Mouse (Mus musculus) neural tube, embryonic 10.5 days (tissue): ENCODE measurements at regions not wholly inside any gene's neighbourhood (a gene's known extent, or its start where the extent isn't known, plus 50 kb on each side); places are given as distances from the start of the nearest gene placed in this dataset.
"Not testable (repeated sequence)": the region's sequence is repeated elsewhere in the genome, so short reads cannot be mapped to it uniquely, and the experiment has no call there.

Source experiments
- DNase-seq: peaks from one replicate; pipeline ENCODE4 v3.0.0-alpha.2; 2017; ENCODE audit warnings: low spot score; ENCODE audit errors: extremely low spot score

DNA sequence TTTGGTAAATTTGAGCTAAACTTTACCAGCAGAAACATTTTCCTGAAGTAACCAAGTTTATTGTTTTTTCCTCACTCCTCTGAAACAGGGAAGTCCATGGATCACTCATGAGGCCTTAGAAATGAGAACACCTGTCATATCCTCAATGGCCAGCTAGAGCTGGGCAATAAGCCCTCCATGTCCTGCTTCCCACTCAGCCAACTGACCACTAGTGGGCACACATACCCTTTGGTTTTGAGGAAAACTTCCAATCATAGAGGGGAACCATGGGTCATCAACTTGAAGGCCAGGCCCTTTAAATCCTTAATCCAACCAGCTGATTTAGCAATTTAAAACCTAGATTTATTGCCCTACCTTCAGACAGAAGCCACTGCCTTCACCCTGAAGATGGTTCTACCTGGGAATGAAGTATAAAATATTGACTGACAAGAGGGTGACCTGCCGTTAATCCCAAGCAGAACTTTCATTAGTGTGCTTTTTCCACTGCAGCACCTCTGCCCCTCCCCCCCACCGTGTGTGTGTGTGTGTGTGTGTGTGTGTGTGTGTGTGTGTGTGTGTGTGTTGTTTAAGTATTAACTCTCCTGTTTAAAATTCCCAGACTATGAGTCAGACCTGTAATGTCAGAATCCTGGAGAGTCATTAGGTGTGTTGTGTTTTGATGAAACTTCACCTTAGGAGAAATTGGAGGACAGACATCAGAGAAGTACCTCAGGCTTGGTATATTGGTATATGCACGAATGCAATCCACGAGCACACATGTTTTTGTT is 312.3 kb downstream of the Hdgfl1 start:
- DNase-seq, result no peak

DNA sequence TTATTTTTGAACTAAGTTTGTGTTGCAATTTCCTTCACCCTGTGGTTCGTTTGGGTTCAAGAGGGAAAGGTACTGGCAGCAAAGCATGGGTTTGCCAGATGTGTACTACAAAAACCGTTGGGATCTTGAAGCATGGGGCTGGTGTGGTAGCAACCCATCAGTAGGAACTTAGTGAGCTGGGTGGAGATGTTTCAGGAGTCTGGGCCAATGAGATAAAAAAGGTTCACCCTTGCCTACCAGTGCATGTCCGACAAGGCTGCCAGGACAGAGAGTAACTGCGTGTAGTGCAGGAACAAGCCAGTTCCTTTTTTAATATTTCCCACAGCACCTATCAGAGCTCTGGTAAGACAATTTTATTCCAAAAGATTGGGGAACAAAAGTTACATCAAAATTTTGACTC is 343.3 kb downstream of the Hdgfl1 start:
- DNase-seq, result no peak

GRCm38 (mm10) chr13:26424513-26424912 is 345.5 kb downstream of the Hdgfl1 start:
- DNase-seq, result no peak

DNA sequence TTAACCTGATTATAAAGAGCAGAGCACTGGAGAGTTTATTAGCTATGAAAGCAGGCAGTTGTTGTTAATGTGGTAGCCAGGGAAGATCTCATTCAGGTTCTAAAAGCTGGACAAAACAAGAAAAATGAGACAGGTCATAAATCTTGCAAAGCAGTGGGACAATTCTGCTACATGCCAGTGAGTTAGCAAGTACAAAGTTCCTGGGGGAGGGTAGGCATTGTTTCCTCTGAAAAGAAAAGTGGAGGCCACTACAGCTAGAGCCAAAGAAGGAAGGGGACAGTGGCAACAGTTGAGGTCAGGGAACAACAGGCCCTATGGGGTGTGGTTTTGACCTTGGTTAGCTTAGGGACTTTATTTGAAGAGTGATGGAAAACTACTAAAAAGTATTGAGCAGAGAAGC is 364.2 kb downstream of the Hdgfl1 start:
- no peak for DNase-seq

DNA sequence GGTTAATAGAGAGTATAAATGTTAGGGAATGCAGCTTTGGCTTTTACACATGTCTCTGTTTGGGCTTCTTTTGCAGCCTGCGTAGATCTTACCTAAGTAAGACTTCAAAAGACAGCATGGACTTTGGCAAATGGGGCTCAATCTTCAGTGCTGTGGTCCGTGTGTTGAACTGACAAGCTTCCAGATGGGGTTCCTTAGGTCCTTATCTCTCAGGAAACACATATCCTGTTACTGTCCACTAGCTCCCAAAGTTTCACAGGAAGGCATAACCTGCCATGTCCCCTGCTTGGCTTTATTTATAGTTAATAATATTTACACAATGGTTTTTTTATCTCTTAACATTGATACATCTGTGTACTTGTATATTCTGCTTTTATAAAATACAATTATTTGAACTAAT is 365.3 kb downstream of the Hdgfl1 start:
- DNase-seq, result no peak

GRCm38 (mm10) chr13:26387861-26388621 is 381.9 kb downstream of the Hdgfl1 start:
- DNase-seq, result no peak

DNA sequence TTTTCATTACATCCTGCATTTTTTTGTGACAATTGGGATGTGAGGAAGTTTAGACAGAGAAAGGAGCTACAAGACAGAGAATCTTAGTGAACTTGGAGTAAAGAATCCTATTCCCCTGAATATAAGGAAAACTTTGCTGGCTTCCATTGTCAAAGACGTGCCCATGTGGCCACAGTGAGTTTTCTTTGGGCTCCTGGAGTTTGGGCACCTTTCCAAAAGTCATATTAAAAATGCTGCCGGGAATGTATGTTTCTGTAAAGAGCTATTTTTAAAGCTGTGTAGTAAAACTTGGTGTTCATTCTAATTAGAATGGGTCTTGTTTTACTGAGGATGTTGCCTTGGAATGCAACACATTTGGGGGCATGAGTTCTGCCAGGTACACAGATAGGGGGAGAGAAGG is 387.3 kb downstream of the Hdgfl1 start:
- no peak for DNase-seq

GRCm38 (mm10) chr13:26382154-26382553 is 387.8 kb downstream of the Hdgfl1 start:
- no peak for DNase-seq

DNA sequence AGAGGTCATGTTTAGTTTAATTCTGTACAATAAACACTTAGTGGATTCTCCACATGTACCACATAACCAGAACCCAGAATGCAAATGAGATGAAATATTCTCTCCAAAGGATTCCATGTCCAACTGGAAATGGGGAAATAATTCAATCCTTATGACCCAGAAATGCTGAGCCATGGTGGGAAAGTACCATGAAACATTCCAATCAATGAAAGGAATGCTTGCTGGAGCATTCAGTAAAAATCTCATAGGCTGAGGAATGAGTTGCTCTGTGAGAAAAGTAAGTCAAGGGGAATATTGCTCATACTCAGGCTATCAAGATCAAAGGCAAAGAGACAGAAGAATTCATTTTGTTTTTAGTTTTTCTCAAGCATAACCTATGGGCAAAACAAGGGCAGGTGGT is 394.4 kb downstream of the Hdgfl1 start:
- no peak for DNase-seq

DNA sequence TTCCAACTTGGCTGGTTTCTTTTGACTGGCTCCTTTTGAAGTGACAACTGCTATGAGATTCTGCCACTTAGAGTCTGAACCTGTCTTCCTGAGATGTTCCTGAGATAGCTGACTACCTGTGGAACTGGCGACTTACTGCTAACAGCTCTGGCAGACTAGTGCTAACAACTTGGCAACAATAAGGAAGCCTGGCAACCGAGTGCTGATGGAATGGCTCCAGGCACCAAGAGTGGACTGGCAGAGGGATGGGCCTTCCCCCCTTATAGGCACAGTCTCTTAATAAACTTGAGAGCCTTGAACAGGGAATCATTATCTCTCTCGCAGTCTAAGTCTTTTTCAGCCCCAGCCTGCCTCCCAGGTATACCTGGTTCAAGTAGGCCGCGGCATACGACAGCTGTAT is 404.1 kb downstream of the Hdgfl1 start:
- not testable (repeated sequence) for DNase-seq

DNA sequence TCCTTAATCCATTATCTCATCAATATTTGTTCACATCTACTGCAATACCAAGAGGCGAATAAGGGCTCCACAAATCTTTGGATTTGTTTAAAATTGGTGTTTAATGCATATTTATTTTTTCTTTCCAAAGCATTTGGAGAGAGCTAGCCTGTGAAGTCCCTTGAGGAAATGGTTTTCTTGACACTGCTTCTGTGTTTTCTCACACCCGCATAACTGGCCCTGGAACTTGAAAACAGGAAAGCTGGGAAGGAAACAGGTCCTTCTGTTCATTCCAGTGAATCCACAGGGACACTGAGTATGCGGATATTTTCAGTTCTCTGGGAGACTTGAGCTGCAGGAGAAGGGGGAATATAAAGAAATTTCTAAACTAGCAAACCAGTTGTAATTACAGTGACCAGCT is 413.6 kb downstream of the Hdgfl1 start:
- no peak for DNase-seq

DNA sequence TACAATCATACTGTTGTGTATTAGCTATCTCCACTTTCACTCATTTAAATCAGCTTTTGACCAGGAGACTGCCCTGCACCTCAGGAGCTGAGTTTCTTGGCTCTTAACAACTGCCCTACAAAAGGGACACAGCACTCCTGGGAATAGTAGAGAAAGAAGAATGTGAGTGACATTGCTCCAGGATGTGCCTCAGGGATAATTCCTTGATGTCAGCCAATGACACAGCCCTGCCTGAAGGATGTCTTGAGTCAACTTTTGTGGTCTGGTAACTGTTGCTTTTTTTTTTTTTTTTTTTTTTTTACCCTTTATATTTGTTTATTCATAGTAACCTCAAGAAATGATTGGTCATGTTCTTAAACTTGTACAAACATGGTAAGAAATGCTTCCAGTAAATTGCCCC is 415.5 kb downstream of the Hdgfl1 start:
- DNase-seq, result no peak

GRCm38 (mm10) chr13:26350510-26350909 is 419.5 kb downstream of the Hdgfl1 start:
- no peak for DNase-seq

DNA sequence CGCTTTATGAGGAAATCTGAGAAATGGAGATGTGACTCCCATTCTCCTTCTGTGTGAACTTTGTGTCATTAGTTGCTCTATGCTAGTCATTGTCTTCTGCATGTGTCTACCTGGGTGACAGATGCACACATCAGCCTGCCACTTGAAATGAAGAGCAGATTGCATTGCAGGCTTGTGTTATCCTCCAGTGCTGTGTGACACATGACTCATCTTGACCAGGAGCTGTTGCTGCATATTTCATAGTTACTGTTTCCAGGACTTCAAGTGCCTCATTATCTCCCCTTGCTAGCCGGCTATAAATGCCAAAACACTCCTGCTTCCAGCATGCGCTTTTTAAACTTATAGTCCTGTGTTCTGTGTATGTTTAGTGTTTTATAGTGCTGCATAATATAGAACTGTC is 431.2 kb downstream of the Hdgfl1 start:
- DNase-seq, result no peak

- DNase-seq, result no peak
Observed at GRCm38 (mm10) chr13:26325066-26325465, 444.9 kb downstream of the Hdgfl1 start.

- no peak for DNase-seq
Observed at GRCm38 (mm10) chr13:26324633-26325032, 445.3 kb downstream of the Hdgfl1 start.

DNA sequence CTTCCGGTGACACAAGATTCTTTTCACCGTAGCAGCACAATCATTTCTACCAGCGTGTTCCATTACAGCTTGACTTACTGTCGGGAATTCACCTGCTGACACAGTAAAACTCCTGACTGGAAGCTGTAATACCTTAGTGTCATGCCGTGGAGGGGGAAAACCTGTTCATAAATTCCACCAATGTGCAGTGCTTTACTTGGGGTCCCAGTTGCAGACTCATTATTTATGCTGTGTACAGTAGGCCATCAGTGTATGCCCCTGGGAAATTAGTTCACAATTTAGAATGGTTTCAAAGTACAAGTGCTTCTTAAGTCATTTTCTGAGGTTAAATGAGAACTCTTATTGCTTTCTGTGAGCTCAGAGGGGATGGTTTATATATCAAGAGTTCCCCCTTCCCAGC is 451.4 kb downstream of the Hdgfl1 start:
- DNase-seq, result no peak

- DNase-seq, result no peak
Observed at GRCm38 (mm10) chr13:26312246-26313010, 457.5 kb downstream of the Hdgfl1 start.

DNA sequence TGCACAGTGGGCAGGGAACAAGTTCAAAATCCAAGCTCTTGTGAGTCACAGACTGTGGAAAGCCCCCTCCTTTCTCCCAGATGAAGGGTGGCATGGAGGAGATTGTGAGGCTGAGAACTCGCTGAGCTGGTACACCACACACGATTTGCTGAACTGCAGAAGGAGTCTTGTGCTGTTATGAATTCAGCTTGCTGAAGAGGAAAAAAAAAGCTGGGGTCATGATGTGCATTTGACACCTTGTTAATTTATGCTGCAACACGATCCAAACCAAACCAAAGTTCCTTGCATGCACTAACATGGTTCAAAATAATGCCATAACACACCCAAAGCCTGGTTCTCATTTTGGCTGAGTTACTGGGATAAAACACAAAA is 485.9 kb downstream of the Hdgfl1 start:
- DNase-seq, result peak; percentile 13

DNA sequence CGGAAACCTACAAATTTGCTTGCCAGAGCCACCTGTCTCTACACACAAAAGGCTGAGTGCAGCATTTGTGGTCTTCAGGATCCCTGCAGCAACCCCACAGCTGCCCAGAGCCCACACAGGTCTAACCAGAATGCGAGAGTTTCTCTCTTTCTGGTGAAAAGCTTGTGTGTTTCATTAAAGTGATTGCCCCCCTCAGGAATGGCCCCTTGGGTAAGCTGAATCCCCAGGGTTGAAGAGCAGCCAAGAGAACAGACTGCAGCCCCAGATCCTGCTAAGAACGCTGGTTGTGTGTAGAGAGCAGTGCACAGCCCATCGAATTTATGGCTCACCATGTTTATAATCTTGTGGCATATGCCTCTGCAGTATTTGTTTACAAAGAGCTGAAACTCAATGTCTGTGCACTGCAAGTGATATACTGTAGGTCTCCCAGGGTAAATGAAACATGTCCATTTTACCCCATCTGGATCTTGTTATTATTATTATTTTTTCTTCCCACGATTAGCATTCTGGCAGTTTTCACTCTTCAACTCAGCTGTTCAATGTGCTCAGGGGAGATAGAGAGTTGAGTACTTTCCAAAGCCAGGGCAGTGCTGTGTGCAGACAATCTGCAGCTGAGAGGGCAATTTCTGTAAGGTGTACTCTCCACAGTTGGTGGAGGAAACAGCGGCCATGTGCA is 486.4 kb downstream of the Hdgfl1 start:
- DNase-seq, result no peak

GRCm38 (mm10) chr13:26282291-26282690 is 487.7 kb downstream of the Hdgfl1 start:
- no peak for DNase-seq

DNA sequence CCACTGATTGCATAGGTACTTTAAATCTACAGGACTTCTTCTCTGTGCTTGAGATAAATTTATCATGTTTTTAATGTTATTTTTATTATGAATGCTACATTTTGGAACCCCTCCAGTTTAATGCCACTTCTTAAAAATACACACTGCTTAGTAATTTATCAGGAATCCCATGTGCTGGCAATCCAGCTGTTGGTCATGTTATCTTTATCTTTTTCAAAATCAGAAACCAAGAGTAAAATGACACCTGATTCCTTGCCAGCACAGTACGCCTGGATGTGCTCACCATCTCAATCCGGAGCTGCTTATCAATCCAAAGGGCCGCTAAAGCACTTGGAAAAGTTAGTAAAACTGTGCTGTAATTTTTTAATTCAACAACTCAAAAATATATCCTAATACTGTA is 497.1 kb downstream of the Hdgfl1 start:
- no peak for DNase-seq
